In genomic region chr10:121435546-121436257, GRCm38 (mm10) we compare ENCODE assay signal across 9 mouse cellular contexts. TPM values are rescaled to one million over a fixed set of nuclear protein-coding genes. Genes with fewer than 3 reads are reported as not detected.
DNase-seq lines count a peak whose midpoint lies in the region; ATAC-seq lines count a peak whose summit lies in the region.
"Had no signal": no experiment of that assay in that cellular context is flagged by ENCODE, and none has a peak within 500 bp of the region (broad histone marks: within the 10 kb centered on the region; RNA-seq: fewer than 3 reads in every experiment).

No protein-coding gene starts in this region.

- H3K36me3 ChIP-seq in heart, embryonic 13.5 days: no peaks in the 10 kb centered on the region
- no peaks in the 10 kb centered on the region; the same call in 1 of the 2 replicates for H3K36me3 ChIP-seq in intestine, embryonic 14.5 days (ENCODE audit: control insufficient read depth, insufficient read depth, low read length)
- H3K36me3 ChIP-seq in liver, embryonic 11.5 days (ENCODE audit: control insufficient read depth, insufficient read depth, low read length): no peaks in the 10 kb centered on the region

- peak overlapping the region; percentile 4; the same call in 1 of the 2 replicates for H3K4me3 ChIP-seq in heart, embryonic 13.5 days
- no peak overlapping the region for H3K4me3 ChIP-seq in intestine, embryonic 14.5 days (ENCODE audit: low read depth, low read length)
- no peak overlapping the region for H3K4me3 ChIP-seq in liver, embryonic 11.5 days (ENCODE audit: low read depth, low read length)
- H3K4me3 ChIP-seq: erythroblast, embryonic 14.5 days had no signal

- no peaks in the 10 kb centered on the region for H3K9me3 ChIP-seq in heart, embryonic 13.5 days
- H3K9me3 ChIP-seq in intestine, embryonic 14.5 days (ENCODE audit: control insufficient read depth, low read length): no peaks in the 10 kb centered on the region
- no peaks in the 10 kb centered on the region for H3K9me3 ChIP-seq in liver, embryonic 11.5 days (ENCODE audit: control insufficient read depth, low read length)

- peak overlapping the region; percentile 49 for H3K4me2 ChIP-seq in heart, embryonic 13.5 days
- peak overlapping the region; percentile 38 for H3K4me2 ChIP-seq in intestine, embryonic 14.5 days (ENCODE audit: low read length)
- H3K4me2 ChIP-seq in liver, embryonic 11.5 days: peak overlapping the region; percentile 26; the same call in 1 of the 2 replicates

- H3K27ac ChIP-seq in heart, embryonic 13.5 days (replicated peaks): peak overlapping the region; percentile 99
- H3K27ac ChIP-seq in intestine, embryonic 14.5 days (ENCODE audit: low read depth): peak overlapping the region; percentile 58
- H3K27ac ChIP-seq in liver, embryonic 11.5 days (ENCODE audit: low read depth, low read length): peak overlapping the region; percentile 63; the same call in 1 of the 2 replicates

- H3K9ac ChIP-seq in heart, embryonic 13.5 days: peak overlapping the region; percentile 61
- no peak overlapping the region for H3K9ac ChIP-seq in intestine, embryonic 14.5 days (ENCODE audit: low read length)
- no peak overlapping the region for H3K9ac ChIP-seq in liver, embryonic 11.5 days (ENCODE audit: low read depth, low read length)

- no peaks in the 10 kb centered on the region for H3K27me3 ChIP-seq in heart, embryonic 13.5 days (replicated peaks)
- no peaks in the 10 kb centered on the region for H3K27me3 ChIP-seq in intestine, embryonic 14.5 days (replicated peaks; ENCODE audit: control insufficient read depth, insufficient read depth, low read length)
- no peaks in the 10 kb centered on the region for H3K27me3 ChIP-seq in liver, embryonic 11.5 days (replicated peaks; ENCODE audit: control insufficient read depth, insufficient read depth, low read length)

- peaks cover 96% of the 10 kb centered on the region for H3K4me1 ChIP-seq in heart, embryonic 13.5 days
- peaks cover 54% of the 10 kb centered on the region for H3K4me1 ChIP-seq in intestine, embryonic 14.5 days (replicated peaks; ENCODE audit: control insufficient read depth, insufficient read depth, low read length)
- peaks cover 56% of the 10 kb centered on the region for H3K4me1 ChIP-seq in liver, embryonic 11.5 days (replicated peaks; ENCODE audit: control insufficient read depth, insufficient read depth, low read length)

- 47% methylated on average over 28 of the region's 28 CpGs for WGBS in heart, embryonic 13.5 days
- 24% methylated on average over 28 of the region's 28 CpGs for WGBS in intestine, embryonic 14.5 days
- WGBS in liver, embryonic 11.5 days: 69% methylated on average over 28 of the region's 28 CpGs

- DNase-seq in heart, adult 9 months (ENCODE audit: low spot score in 2 of 2): no peak
- DNase-seq in adrenal gland, postnatal 10 days: peak; percentile 57
- DNase-seq in intestine, embryonic 14.5 days (ENCODE audit: low spot score): peak; percentile 62
- DNase-seq in liver, embryonic 11.5 days (ENCODE audit: low spot score): no peak
- no peak for DNase-seq in cerebellum, postnatal 4 days (ENCODE audit: low spot score in 2 of 2)
- no peak for DNase-seq in B cell, adult 2 months
- no peak for DNase-seq in adipocyte (ENCODE audit: low spot score)

- no peak for ATAC-seq in heart, embryonic 13.5 days (ENCODE audit: extremely low read depth, insufficient number of reproducible peaks, low FRiP score, low TSS enrichment)
- ATAC-seq in intestine, embryonic 14.5 days (replicated peaks; ENCODE audit: low FRiP score, low TSS enrichment, low read depth): no peak
- ATAC-seq in liver, embryonic 11.5 days (replicated peaks; ENCODE audit: low FRiP score): no peak

RNA-seq across cellular contexts. Expression of gene Rassf3, which starts 40.4 kb away (rescaled TPM):
- polyA plus RNA-seq in heart, embryonic 13.5 days (2015; fragmentation: Nextera tagmentation; extraction: Ambion mirVana): 15.2 and 19.2 TPM in 2 replicates
- 10 to 100 TPM; 47.9 to 49.1 TPM for total RNA-seq in adrenal gland, postnatal 10 days (2021)
- 20.9 and 24.6 TPM in 2 replicates for polyA plus RNA-seq in intestine, embryonic 14.5 days (2014; fragmentation: Nextera tagmentation; extraction: Ambion mirVana)
- 14.0 and 15.4 TPM in 2 replicates for polyA plus RNA-seq in liver, embryonic 11.5 days (2014; fragmentation: Nextera tagmentation; extraction: Ambion mirVana)

Comparison
In these comparisons a context has a peak if more than half of its experiments do, and no peak if none do; other contexts are left out.
1. DNase-seq: peak in adrenal gland, postnatal 10 days (single experiment) and intestine, embryonic 14.5 days (single experiment); none in heart, adult 9 months (0 of 2), liver, embryonic 11.5 days (single experiment), cerebellum, postnatal 4 days (0 of 2), B cell, adult 2 months (0 of 2) and adipocyte (single experiment).
2. Peak in every context shown above with its lines, with median percentiles within 50 percentile points of each other: H3K27ac ChIP-seq and H3K4me2 ChIP-seq.